Mouse (Mus musculus): ENCODE results near the gene Tmem183a.

Gene Tmem183a

GRCm38 (mm10) chr1:134318261-134318660 lies 43.5 kb downstream of the Tmem183a start:
- no peak for DNase-seq (ENCODE audit: low spot score)

DNA sequence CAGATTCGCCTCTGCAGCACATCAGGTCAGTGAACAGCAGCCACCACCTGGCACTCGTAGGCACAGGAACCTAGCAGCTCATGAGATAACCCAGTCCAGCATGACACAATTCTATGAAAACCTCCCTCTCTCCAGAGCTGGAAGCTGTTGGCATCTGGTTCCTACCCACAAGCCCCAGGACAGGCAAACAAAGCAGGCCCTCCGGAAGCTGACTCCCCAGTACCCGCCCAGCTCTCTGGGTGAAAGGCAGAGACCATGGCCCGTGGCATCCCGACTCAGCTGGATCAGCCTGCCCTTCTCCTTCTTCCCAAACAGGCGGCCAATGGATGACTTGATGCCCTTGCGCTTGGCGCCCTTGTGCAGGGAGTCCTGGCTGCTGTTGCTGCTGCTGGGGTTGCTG lies 45.4 kb downstream of the Tmem183a start:
- peak; percentile 33 for DNase-seq (ENCODE audit: low spot score)

GRCm38 (mm10) chr1:134315181-134315580 lies 46.6 kb downstream of the Tmem183a start:
- DNase-seq (ENCODE audit: low spot score): no peak

DNA sequence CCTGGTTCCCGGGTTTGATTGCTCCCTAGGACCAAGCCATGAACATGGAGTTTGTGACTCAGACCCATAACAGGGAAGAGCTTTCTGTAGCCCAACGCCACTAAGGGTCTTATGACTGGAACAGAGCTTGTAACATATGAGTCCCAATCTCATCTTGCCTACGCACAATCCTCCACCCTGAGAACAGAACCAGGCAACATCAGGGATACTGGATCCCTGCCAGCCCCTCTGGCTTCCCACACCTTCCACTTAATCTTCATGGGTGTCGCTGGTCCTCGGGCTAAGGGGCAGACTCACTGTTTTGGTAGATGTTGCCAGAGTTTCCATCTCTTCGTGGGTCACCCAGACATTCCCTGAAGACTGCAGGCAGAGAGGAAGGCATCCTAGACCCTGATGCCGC lies 50.0 kb downstream of the Tmem183a start:
- DNase-seq (ENCODE audit: low spot score): no peak

GRCm38 (mm10) chr1:134310729-134311128 lies 51.0 kb downstream of the Tmem183a start:
- DNase-seq (ENCODE audit: low spot score): no peak

DNA sequence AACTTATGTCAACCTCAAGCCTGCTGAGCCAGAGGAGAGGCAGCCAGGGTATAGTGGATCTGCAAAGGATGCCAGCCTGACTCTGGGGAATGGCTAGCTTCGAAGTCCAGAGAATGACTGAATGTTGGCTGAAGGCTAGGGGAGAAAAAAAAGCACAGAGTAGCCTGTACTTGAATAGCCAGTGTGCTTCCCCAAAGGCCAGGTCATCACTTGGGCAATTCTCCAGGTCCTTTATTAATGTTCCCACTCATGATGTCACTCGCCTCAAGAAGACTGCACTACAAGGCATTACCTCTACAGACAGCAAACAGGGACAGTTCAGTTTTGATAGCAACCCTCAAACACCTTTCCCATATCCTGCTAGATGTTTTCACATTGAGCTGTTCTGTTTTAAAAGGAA lies 51.5 kb downstream of the Tmem183a start:
- DNase-seq (ENCODE audit: low spot score): peak; percentile 60

GRCm38 (mm10) chr1:134307409-134307808 lies 54.4 kb downstream of the Tmem183a start:
- DNase-seq (ENCODE audit: low spot score): no peak

DNA sequence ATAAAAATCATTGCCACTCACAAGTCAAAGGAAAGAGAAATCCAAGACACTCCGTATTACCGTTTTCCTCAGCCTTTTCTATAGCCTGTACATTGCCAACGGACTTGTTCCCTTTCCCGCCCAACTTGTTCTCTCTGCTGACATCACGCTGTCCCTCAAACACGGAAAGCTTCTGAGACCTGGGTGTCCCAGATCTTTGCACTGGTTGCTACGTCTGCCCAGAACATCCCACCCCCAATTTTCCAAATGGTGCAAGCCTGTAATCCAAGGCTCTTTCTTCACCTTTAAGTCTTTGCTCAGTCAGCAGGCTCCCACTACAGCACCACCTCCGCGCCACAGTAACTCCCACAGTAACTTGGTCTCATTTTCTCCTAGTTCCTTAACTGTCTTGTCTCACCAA lies 56.8 kb downstream of the Tmem183a start:
- no peak for DNase-seq (ENCODE audit: low spot score)

DNA sequence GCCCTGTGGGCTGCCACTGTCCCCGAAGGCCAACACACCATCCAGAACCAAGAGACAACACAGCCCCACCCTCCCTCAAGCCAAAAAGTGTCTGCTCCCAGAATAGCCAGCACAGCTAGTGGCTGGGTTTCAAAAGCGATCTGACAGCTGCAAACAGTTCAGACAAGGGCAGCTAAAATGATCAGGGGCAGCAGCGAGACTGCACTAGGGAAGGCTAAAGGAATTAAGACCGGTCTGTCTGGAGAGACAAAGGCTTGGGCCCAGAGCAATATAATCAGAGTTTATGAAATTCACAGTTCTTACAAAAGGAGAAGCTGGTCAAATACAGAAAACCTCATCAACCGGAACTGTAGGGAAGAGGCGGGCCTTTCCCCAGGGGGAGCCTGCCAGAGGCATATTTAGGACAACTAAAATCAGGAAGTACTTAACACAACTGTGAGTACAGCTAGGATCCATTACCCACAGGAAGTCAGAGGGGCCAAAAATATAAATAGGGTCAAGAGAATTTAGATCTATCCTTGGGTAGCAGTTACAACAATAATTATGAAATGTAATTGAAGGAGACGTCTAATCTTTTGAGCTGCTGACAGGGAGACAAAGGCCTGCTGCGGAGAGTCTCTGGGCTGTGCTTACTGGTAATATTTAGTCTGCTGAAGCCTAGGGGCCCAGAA lies 59.1 kb downstream of the Tmem183a start:
- DNase-seq (ENCODE audit: low spot score): peak; percentile 39

DNA sequence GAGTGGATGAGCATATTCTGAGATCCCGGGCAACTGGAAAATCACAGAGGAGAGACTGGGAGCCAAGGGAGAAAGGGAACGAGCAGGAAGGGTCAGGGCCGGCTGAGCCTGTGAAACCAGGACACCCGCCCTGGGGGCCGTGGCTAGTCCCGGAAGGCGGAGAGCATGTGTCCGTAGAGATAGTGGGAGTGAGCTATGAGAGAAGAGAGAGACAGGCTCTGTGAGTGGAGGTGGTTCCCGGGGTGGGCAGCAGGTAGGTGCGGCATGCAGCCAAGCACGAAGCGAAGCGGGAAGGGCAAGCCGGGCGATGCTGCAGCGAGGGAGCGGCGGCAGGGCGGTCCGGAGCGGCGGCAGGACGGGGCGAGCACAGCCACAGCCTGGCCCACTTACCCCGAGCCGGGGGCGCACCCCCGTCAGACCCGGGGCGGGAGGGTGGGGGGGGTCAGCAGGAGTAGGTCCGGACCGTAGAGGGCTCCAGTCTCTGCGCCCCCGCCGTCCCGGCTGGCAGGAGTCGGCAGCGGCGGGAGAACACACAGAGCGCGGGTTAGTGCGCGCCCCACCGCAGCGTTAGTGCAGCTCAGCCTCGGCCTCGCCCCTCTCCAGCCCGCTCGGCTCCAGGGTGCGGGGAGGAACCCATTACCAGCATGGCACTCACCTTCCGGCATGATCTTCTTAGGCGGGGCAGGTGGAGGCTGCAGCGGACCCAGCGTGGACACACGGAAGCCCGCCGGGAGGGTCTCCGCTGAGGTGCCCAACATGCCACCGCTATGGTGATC lies 63.0 kb downstream of the Tmem183a start:
- DNase-seq (ENCODE audit: low spot score): no peak

DNA sequence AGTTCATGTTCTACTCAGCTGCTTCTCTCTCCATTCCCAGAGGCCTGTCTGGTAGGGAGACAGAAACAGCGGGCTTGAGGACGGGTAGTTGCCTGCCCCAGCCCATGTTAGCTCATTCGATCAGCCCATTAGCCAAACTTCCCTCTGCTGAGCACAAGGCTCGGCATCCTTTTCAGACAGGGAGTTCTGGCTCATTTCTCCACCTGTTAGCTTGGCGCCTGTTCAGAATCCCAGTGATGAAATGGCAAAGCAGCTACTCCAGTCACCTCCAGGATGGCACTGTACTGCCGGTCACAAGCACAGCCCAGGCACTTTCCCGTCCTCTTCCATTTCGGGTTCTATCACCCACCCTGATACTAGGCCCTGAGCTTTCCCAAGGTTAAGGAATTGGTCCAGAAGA lies 64.5 kb downstream of the Tmem183a start:
- DNase-seq (ENCODE audit: low spot score): no peak

Measured in MN1 (cell line).